Mouse (Mus musculus) adrenal gland, adult 2 months (tissue): ENCODE data around the gene Slc4a8. TPM values are rescaled to one million over a fixed set of nuclear protein-coding genes. Genes with fewer than 3 reads are reported as not detected.

Experiments
- DNase-seq: peaks from one replicate; pipeline ENCODE4 v3.0.0; 2021
- polyA plus RNA-seq: library from polyadenylated mRNA; depleted of rRNA; stranded (reverse); fragments of >200 nt; gene quantifications from 2 replicates; pipeline ENCODE4 v1.2.3, GENCODE M21; 2012; rRNA removed
- total RNA-seq, 2 experiments: library from RNA; stranded (reverse); gene quantifications; 2 replicates each; pipeline ENCODE4 v1.2.3; 2021

Gene Slc4a8
- total and polyA plus RNA-seq, 3 experiments = 1.5 to 7.5 (median 5.0) TPM

GRCm38 (mm10) chr15:100830682-100831081 is 69.1 kb downstream of the Slc4a8 start:
- no peak for DNase-seq

- no peak for DNase-seq
These were observed 70.6 kb downstream of the Slc4a8 start for GRCm38 (mm10) chr15:100832144-100832543.

DNA sequence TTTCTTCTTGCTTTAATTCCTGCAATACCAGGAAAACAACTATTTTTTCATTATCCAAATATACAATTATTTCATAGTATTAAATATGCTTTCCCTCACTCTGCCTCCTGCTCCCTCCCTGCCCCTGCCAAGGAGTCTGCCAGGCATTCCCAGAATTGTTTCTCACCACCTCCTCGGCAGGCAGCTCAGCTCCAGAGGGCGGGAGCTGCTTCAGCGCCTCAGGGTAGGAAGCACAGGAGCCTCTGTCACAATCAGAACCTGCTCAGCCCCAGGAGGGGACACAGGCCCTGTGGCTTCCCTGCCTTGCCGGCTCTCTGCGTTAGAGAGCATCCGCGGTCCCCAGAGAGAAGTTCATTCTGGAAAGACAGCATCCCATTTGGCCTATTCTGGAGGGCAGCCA is 71.2 kb downstream of the Slc4a8 start:
- DNase-seq = no peak

DNA sequence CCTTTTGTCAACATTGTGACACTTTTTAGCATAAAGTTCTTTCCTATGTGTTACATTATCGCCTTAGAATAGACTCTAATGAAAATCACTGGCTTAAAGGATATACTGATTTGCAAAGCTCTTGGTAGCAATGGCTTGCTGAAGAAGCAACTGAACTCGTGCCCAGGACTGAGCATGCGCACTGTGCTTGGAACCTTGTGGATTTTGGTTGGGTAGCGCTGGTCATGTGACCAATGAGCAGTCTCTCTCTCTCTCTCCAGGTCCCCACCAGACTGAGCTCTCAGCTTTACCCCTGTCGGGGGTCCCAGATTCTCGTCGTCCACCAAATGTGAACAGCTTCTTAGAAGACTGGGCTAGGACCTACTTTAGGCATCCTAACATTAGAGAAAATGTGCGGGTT is 75.2 kb downstream of the Slc4a8 start:
- DNase-seq = no peak

- DNase-seq = peak; percentile 53
These were observed 77.2 kb downstream of the Slc4a8 start for GRCm38 (mm10) chr15:100838607-100839207.

GRCm38 (mm10) chr15:100844336-100844735 is 82.8 kb downstream of the Slc4a8 start:
- no peak for DNase-seq

DNA sequence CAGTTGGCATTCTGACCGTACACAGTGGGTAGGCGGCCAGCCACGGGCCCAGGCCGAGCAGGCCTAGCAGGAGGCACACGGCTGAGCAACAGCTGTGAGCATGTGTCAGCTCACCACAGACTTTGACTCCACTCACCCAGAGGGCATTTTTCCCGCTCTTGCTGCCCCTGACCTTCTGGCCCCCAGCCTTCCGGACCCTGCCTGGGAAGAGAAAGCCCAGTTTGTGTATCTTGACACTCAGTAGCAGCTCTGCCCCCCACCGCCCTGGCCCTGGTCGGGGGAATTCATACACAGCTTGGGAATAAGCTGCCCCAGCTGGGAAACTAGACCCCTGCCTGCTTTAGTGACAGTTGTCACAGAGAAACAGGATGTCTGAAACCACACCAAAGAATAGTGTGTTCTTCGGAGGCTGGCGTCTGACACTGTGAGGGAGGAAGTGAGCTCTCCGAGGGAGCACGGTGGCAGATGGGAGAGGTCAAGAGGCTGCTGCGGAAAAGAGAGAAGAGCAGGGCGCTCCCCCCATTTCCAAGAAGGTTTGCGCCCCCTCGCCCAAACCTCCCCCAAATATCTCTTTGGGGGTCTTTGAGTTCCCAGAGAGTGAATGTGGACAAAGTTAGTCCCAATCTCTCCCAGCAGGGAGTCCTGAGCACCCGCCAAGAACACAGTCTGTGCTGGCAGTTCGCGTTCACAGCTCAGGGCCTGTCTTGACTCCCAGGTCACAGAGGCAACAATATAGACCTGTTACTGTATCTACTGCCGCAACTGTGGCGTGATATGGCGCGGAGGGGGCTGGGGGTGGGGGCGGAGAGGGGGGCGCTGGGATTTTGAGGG is 83.7 kb downstream of the Slc4a8 start:
- DNase-seq = no peak

- no peak for DNase-seq
These were observed 85.6 kb downstream of the Slc4a8 start for GRCm38 (mm10) chr15:100847193-100847592.

- no peak for DNase-seq
These were observed 96.0 kb downstream of the Slc4a8 start for GRCm38 (mm10) chr15:100857586-100857985.

DNA sequence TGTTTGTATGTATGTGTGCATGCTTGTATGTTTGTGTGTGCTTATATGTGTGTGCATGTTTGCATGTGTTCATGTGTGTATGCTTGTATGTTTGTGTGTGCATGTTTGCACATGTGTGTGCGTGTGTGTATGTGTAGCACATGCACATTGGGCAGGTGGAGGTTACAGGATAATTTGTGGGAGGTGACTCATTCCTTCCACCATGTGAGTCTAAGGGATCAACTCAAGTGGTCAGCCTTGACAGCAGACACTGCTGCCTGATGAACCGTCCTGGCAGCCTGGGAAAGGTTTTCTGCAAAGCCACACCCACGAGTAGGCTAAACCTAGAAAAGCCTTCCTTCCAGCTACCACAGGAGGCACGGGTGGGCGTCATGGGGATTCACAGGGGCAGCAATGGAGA is 99.3 kb downstream of the Slc4a8 start:
- DNase-seq = peak; percentile 26

- no peak for DNase-seq
These were observed 104.0 kb downstream of the Slc4a8 start for GRCm38 (mm10) chr15:100865556-100865955.

GRCm38 (mm10) chr15:100869558-100869957 is 108.0 kb downstream of the Slc4a8 start, which contains the start of gene Scn8a:
Gene Scn8a (plus strand): TSS chr15:100869858.
- DNase-seq = no peak

- peak; percentile 77 for DNase-seq
These were observed 108.6 kb downstream of the Slc4a8 start for GRCm38 (mm10) chr15:100870001-100870774.

- peak; percentile 52 for DNase-seq
These were observed 109.2 kb downstream of the Slc4a8 start for GRCm38 (mm10) chr15:100870775-100871106.

DNA sequence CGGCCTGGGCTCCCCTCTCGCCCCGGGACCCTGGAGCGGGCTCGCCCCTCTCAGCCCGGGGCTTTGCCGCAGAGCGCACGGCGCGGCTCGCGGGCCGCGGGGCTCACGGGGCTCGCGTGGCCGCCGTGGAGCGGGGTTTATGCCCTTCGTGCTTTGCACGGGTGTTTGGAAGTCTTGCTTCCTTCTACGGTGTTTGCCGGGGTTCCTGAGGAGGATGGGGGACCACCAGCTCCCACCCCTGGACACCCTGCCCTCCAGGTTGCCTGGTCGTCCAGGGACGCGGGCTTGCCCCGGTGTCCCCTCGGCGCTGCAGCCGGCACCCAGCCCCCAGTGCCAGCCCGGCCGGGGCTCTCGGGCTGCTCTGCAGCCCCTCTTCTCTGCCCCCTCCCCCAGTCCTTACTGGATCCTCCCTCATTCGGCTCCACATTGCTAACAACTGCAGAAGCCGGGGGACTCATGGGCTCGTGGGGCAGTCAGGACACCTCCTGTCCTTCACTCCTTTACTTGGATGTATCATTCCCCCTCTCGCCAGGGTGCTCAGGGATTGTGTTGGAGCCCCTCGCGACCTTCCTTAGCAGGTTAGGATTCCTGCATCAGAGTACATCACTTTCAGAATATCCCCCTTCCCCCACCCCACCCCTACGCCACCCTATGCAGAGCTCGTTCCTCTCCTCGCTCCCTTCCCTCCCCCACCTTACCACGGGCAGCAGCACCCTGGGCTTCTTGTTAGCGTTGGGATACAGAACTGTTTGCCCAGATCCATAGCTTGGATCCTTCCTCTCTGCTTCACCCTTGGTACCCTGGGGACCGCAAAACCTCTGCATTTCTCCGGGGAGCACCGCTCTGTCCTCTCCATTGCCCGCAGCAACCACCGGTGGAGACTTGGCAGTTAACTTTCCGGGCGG is 109.8 kb downstream of the Slc4a8 start:
- DNase-seq = peak; percentile 6

- DNase-seq = peak; percentile 84
These were observed 111.6 kb downstream of the Slc4a8 start for GRCm38 (mm10) chr15:100873155-100873554.

Other genes starting within 250 kb of the Slc4a8 start
- 10 to 100 TPM; 14.2 to 25.1 TPM for gene Tfcp2, start 209.7 kb upstream of the Slc4a8 start, total RNA-seq
- 24.5 and 24.8 TPM in 2 replicates for gene Tfcp2, start 209.7 kb upstream of the Slc4a8 start, polyA plus RNA-seq
- 10 to 100 TPM; 14.4 to 18.3 TPM for gene Pou6f1, start 161.8 kb upstream of the Slc4a8 start, total RNA-seq
- gene Pou6f1, start 161.8 kb upstream of the Slc4a8 start, polyA plus RNA-seq = 25.1 and 32.5 TPM in 2 replicates
- gene Dazap2, start 146.4 kb upstream of the Slc4a8 start, total RNA-seq = 100 to 1,000 TPM; 211 to 277 TPM
- gene Dazap2, start 146.4 kb upstream of the Slc4a8 start, polyA plus RNA-seq = 887 and 1,091 TPM in 2 replicates
- gene Smagp, start 124.8 kb upstream of the Slc4a8 start, total RNA-seq = 10 to 100 TPM; 41.7 to 44.2 TPM
- 35.1 and 40.6 TPM in 2 replicates for gene Smagp, start 124.8 kb upstream of the Slc4a8 start, polyA plus RNA-seq
- 1 to 10 TPM; 3.1 to 4.2 TPM for gene Bin2, start 92.2 kb upstream of the Slc4a8 start, total RNA-seq
- 2.8 and 3.7 TPM in 2 replicates for gene Bin2, start 92.2 kb upstream of the Slc4a8 start, polyA plus RNA-seq
- gene Cela1, start 73.8 kb upstream of the Slc4a8 start, total RNA-seq = 10 to 100 TPM; 54.0 to 86.4 TPM
- gene Cela1, start 73.8 kb upstream of the Slc4a8 start, polyA plus RNA-seq = 83.5 and 83.8 TPM in 2 replicates
- gene Galnt6, start 32.4 kb upstream of the Slc4a8 start, total RNA-seq = 1 to 10 TPM; 5.1 to 7.6 TPM
- gene Galnt6, start 32.4 kb upstream of the Slc4a8 start, polyA plus RNA-seq = 1.2 and 1.3 TPM in 2 replicates
- 1 to 10 TPM; 2.8 to 4.6 TPM for gene Scn8a, start 108.1 kb downstream of the Slc4a8 start, total RNA-seq
- gene Scn8a, start 108.1 kb downstream of the Slc4a8 start, polyA plus RNA-seq = 1.6 and 2.4 TPM in 2 replicates